Mouse (Mus musculus): ENCODE measurements around the gene Galk2. TPM values are rescaled to one million over a fixed set of nuclear protein-coding genes. Genes with fewer than 3 reads are reported as not detected.

Galk2 gene
- polyA plus RNA-seq, 1 experiment from 2014 or later: 39.3 TPM

DNA sequence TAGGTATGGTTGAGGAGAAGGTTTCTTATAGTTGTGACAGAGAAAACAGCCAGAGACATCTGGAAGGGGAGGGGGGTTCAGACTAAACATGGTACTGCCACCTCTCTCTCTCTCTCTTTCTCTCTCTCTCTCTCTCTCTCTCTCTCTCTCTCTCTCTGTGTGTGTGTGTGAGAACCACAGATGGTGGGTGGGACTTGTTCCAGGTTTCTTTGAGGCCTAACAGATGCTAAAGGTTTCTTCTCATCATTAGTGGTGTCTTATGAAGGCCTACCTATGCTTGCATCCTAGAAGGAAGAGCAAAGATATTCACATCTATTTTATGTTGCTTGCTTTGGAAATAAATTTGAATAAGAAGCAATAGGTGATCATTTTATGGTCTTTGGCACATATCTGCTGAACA is 6.7 kb downstream of the Galk2 start:
- Histone ChIP-seq H3K4me1 (ENCODE audit: insufficient read depth) (no peaks in the 10 kb centered on the region), H3K4me2 (peak overlapping the region; percentile 73), H3K27ac (ENCODE audit: low read depth) (peak overlapping the region; percentile 43; the same call in 1 of the 2 replicates), H3K27me3 (ENCODE audit: insufficient read depth, low read length) (no peaks in the 10 kb centered on the region), H3K4me3 (ENCODE audit: low read depth, low read length) (peak overlapping the region; percentile 50), H3K9ac (no peak overlapping the region), H3K36me3 (ENCODE audit: insufficient read depth) (peaks cover 3% of the 10 kb centered on the region; the same call in 1 of the 2 replicates), H3K9me3 (ENCODE audit: low read depth, low read length) (no peaks in the 10 kb centered on the region)
- ATAC-seq (ENCODE audit: insufficient read depth): no peak
- no peak for TF ChIP-seq CTCF (IDR thresholded peaks at IDR 0.05; ENCODE audit: low read depth)
- DNase-seq: no peak

DNA sequence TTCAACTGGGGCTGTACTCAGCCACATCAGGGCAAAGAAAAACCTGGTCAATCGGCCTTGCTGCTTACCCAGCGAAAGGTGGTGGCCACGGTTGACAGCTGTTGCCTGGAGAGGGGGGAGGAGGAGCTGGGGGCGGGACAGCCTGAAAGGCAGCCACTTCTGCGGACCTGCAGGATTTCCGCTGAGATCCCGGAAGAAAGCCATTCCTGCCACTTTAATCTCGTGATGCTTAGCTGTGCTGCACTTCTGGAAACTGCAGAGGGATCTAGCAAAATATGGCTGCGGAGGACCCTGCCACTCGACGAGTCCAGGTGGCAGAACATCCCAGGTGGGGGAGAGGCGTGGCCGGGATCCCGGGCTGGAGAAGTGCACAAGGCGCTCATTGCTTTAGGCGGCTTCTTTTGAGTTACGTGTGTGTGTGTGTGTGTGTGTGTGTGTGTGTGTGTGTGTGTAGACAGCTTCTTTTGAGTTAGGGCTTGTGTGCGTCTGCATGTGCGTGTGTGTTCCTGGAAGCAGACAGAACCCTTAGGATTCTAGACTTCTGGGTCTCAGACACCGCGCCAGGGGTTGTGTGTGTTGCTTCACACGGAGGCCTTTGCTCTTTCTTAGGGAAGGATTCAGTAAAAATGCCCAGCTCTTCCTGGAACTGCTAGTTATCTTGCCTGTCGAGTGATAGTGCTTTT is 7.3 kb downstream of the Galk2 start:
- Histone ChIP-seq H3K4me3 (ENCODE audit: low read depth, low read length) (peak overlapping the region; percentile 50), H3K9ac (peak overlapping the region; percentile 77), H3K36me3 (ENCODE audit: insufficient read depth) (peaks cover 3% of the 10 kb centered on the region; the same call in 1 of the 2 replicates), H3K4me2 (peak overlapping the region; percentile 73), H3K27ac (ENCODE audit: low read depth) (peak overlapping the region; percentile 43; the same call in 1 of the 2 replicates), H3K27me3 (ENCODE audit: insufficient read depth, low read length) (no peaks in the 10 kb centered on the region), H3K4me1 (ENCODE audit: insufficient read depth) (no peaks in the 10 kb centered on the region), H3K9me3 (ENCODE audit: low read depth, low read length) (no peaks in the 10 kb centered on the region)
- peak; percentile 83 for DNase-seq
- WGBS: 3% methylated on average over 23 of the region's 23 CpGs
- no peak for TF ChIP-seq CTCF (IDR thresholded peaks at IDR 0.05; ENCODE audit: low read depth)
- peak; percentile 90 for ATAC-seq (ENCODE audit: insufficient read depth)

GRCm38 (mm10) chr2:125868301-125868700 is 9.4 kb downstream of the Galk2 start:
- WGBS: 70% methylated on average over 3 of the region's 3 CpGs
- no peak for ATAC-seq (ENCODE audit: insufficient read depth)
- no peak for TF ChIP-seq CTCF (IDR thresholded peaks at IDR 0.05; ENCODE audit: low read depth)
- Histone ChIP-seq H3K27me3 (ENCODE audit: insufficient read depth, low read length) (no peaks in the 10 kb centered on the region), H3K9ac (no peak overlapping the region), H3K4me1 (ENCODE audit: insufficient read depth) (no peaks in the 10 kb centered on the region), H3K27ac (ENCODE audit: low read depth) (no peak overlapping the region), H3K4me3 (ENCODE audit: low read depth, low read length) (no peak overlapping the region), H3K9me3 (ENCODE audit: low read depth, low read length) (no peaks in the 10 kb centered on the region), H3K4me2 (no peak overlapping the region), H3K36me3 (ENCODE audit: insufficient read depth) (peaks cover 5% of the 10 kb centered on the region; the same call in 1 of the 2 replicates)
- DNase-seq: no peak

GRCm38 (mm10) chr2:125870159-125870558 is 11.2 kb downstream of the Galk2 start:
- Histone ChIP-seq H3K27ac (ENCODE audit: low read depth) (no peak overlapping the region), H3K27me3 (ENCODE audit: insufficient read depth, low read length) (no peaks in the 10 kb centered on the region), H3K9ac (no peak overlapping the region; the same call in 1 of the 2 replicates), H3K36me3 (ENCODE audit: insufficient read depth) (peaks cover 5% of the 10 kb centered on the region; the same call in 1 of the 2 replicates), H3K4me3 (ENCODE audit: low read depth, low read length) (no peak overlapping the region), H3K4me2 (no peak overlapping the region), H3K9me3 (ENCODE audit: low read depth, low read length) (no peaks in the 10 kb centered on the region), H3K4me1 (ENCODE audit: insufficient read depth) (no peaks in the 10 kb centered on the region)
- no peak for DNase-seq
- ATAC-seq (ENCODE audit: insufficient read depth): no peak
- no peak for TF ChIP-seq CTCF (IDR thresholded peaks at IDR 0.05; ENCODE audit: low read depth)
- 74% methylated on average over 3 of the region's 3 CpGs for WGBS

DNA sequence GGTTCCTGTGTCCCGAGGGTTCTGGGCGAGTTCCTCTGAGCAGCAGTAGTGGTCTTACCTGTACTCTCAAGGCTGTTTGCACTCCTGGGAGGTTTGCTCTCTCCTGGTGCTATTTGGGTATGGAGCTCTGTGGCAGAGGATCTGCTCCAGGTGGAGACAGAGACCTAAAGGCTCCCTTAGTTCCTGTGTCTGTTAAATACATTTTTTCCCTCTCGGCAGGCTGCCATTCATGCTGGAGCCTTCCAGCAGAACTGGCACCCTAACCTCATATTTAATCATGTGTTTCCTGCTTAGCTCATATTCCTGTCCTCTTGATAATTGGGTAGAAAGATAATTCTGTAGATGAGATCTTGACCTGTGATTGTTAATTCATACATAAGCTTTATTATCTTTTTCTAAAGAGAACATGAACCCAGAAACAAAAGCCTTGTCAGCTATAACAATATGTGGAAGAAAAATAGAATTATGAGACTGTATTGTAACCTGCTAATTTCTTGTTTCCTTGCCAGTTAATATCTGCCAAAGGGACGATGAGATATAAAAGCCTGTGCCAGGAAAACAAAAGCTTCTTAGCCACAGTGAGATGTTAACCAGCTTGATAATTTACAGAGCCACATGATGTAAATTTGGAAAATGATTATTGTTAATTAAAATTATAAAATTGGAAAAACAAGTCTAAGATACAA is 27.1 kb downstream of the Galk2 start:
- no peak overlapping the region for H3K4me2 ChIP-seq
- H3K27me3 ChIP-seq (ENCODE audit: insufficient read depth, low read length): no peaks in the 10 kb centered on the region
- no peaks in the 10 kb centered on the region for H3K36me3 ChIP-seq (ENCODE audit: insufficient read depth)
- H3K9me3 ChIP-seq (ENCODE audit: low read depth, low read length): no peaks in the 10 kb centered on the region; the same call in 1 of the 2 replicates
- H3K27ac ChIP-seq (ENCODE audit: low read depth): no peak overlapping the region
- 68% methylated on average over 4 of the region's 4 CpGs for WGBS
- TF ChIP-seq CTCF (IDR thresholded peaks at IDR 0.05; ENCODE audit: low read depth): no peak
- H3K4me3 ChIP-seq (ENCODE audit: low read depth, low read length): no peak overlapping the region
- H3K9ac ChIP-seq: no peak overlapping the region
- no peak for DNase-seq
- H3K4me1 ChIP-seq (ENCODE audit: insufficient read depth): no peaks in the 10 kb centered on the region
- ATAC-seq (ENCODE audit: insufficient read depth): no peak

DNA sequence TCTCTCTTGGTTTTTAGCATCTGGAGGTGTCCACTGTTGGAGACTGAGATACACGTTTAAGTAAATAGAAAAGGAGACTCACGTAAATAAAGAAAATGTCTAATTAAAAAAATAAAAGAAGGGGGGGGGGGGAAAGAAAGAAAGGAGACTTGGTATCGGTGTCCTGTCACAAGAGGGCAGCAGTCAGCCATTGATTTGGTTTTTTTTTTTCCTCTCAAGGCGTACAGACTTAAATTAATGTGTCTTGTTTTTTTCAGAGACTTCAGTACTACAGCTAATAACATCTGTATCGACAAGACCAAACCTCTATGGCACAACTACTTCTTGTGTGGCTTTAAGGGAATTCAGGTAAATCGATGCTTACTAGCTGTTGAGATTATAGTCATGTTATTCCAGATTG is 34.2 kb downstream of the Galk2 start:
- 36% methylated on average over 6 of the region's 6 CpGs for WGBS
- H3K36me3 ChIP-seq (ENCODE audit: insufficient read depth): 0 out of 2 replicates have a peak, but pooled peaks cover 8% of the 10 kb centered on the region
- peak; percentile 70 for TF ChIP-seq CTCF (IDR thresholded peaks at IDR 0.05; ENCODE audit: low read depth)
- no peaks in the 10 kb centered on the region for H3K4me1 ChIP-seq (ENCODE audit: insufficient read depth)
- no peak overlapping the region for H3K4me3 ChIP-seq (ENCODE audit: low read depth, low read length)
- ATAC-seq (ENCODE audit: insufficient read depth) (no peak), DNase-seq (peak; percentile 85)
- H3K9ac ChIP-seq: no peak overlapping the region
- no peaks in the 10 kb centered on the region for H3K27me3 ChIP-seq (ENCODE audit: insufficient read depth, low read length)
- H3K9me3 ChIP-seq (ENCODE audit: low read depth, low read length): no peaks in the 10 kb centered on the region
- no peak overlapping the region for H3K27ac ChIP-seq (ENCODE audit: low read depth)
- H3K4me2 ChIP-seq: no peak overlapping the region

GRCm38 (mm10) chr2:125895099-125895498 is 36.2 kb downstream of the Galk2 start:
- Histone ChIP-seq H3K4me1 (ENCODE audit: insufficient read depth) (no peaks in the 10 kb centered on the region), H3K36me3 (ENCODE audit: insufficient read depth) (0 out of 2 replicates have a peak, but pooled peaks cover 8% of the 10 kb centered on the region), H3K4me3 (ENCODE audit: low read depth, low read length) (no peak overlapping the region), H3K27me3 (ENCODE audit: insufficient read depth, low read length) (no peaks in the 10 kb centered on the region), H3K9ac (no peak overlapping the region), H3K9me3 (ENCODE audit: low read depth, low read length) (no peaks in the 10 kb centered on the region), H3K27ac (ENCODE audit: low read depth) (no peak overlapping the region), H3K4me2 (no peak overlapping the region)
- 83% methylated on average over 4 of the region's 4 CpGs for WGBS
- ATAC-seq (ENCODE audit: insufficient read depth): no peak
- TF ChIP-seq CTCF (IDR thresholded peaks at IDR 0.05; ENCODE audit: low read depth): no peak
- DNase-seq: no peak

All from lung, embryonic 14.5 days (tissue).